Mouse (Mus musculus) midbrain, embryonic 11.5 days (tissue): Measurements from ENCODE around the gene Ndufs7. TPM values are rescaled to one million over a fixed set of nuclear protein-coding genes. Genes with fewer than 3 reads are reported as not detected.

ENCODE experiments used
- ATAC-seq: fragments of 200-750 bp; cut with Nextera tagmentation; 2 replicates; pipeline ENCODE4 v1.8.0; 2017; ENCODE audit warnings: moderate TSS enrichment, moderate library complexity; ENCODE audit not compliant: low FRiP score
- DNase-seq: peaks from one replicate; pipeline ENCODE4 v3.0.0; 2015; ENCODE audit warnings: low spot score; ENCODE audit errors: missing footprints
- H3K27ac ChIP-seq: fragments of 300-500 bp; sonication (generic); 2 replicates; pipeline ENCODE4 v1.5.1; 2014; ENCODE audit warnings: low read depth, low read length
- H3K27me3 ChIP-seq: fragments of 300-500 bp; sonication (generic); 2 replicates; pipeline ENCODE4 v1.6.1; 2014; ENCODE audit warnings: mild to moderate bottlenecking, low read length, moderate library complexity, mixed read lengths; ENCODE audit not compliant: control insufficient read depth, insufficient read depth
- H3K36me3 ChIP-seq: fragments of 300-500 bp; sonication (generic); 2 replicates; pipeline ENCODE4 v1.6.1; 2014; ENCODE audit warnings: mild to moderate bottlenecking, low read length, moderate library complexity, mixed read lengths; ENCODE audit not compliant: control insufficient read depth, insufficient read depth
- H3K4me1 ChIP-seq: fragments of 300-500 bp; sonication (generic); 2 replicates; pipeline ENCODE4 v1.6.1; 2014; ENCODE audit warnings: low read length; ENCODE audit not compliant: control insufficient read depth, insufficient read depth
- H3K4me2 ChIP-seq: fragments of 300-500 bp; sonication (generic); 2 replicates; pipeline ENCODE4 v1.6.1; 2014; ENCODE audit warnings: mild to moderate bottlenecking, moderate library complexity
- H3K4me3 ChIP-seq: fragments of 300-500 bp; sonication (generic); 2 replicates; pipeline ENCODE4 v1.5.1; 2014; ENCODE audit warnings: low read depth, low read length
- H3K9ac ChIP-seq: fragments of 300-500 bp; sonication (generic); 2 replicates; pipeline ENCODE4 v1.6.1; 2014; ENCODE audit warnings: low read length
- H3K9me3 ChIP-seq: fragments of 300-500 bp; sonication (generic); 2 replicates; pipeline ENCODE4 v1.6.1; 2016; ENCODE audit warnings: low read length; ENCODE audit not compliant: control insufficient read depth
- WGBS: fragments of 180-500 bp; shearing (Covaris S2); extraction: QIAGEN DNeasy Blood & Tissue Kit; methylation state at CpG from one replicate; pipeline ENCODE4 v1.1.7; 2014; 5-methylcytosine and 5-hydroxymethylcytosine counted together
- polyA plus RNA-seq: library from polyadenylated mRNA; unstranded; fragments of >200 nt; fragmentation: Nextera tagmentation; extraction: Ambion mirVana; gene quantifications from 2 replicates; pipeline ENCODE4 v1.2.1, GENCODE M21; 2014

The Ndufs7 gene
- polyA plus RNA-seq, 1 experiment from 2014 or later, result 229 TPM

- DNase-seq (no peak), ATAC-seq (no peak)
- no peaks in the 10 kb centered on the region for H3K9me3 ChIP-seq
- H3K27ac ChIP-seq, result peak overlapping the region; percentile 87
- H3K4me2 ChIP-seq, result peak overlapping the region; percentile 65
- H3K36me3 ChIP-seq, result peaks cover 5% of the 10 kb centered on the region
- WGBS, result 56% methylated on average over 10 of the region's 10 CpGs
- peaks cover 71% of the 10 kb centered on the region for H3K4me1 ChIP-seq
- 0 out of 2 replicates have a peak, but pooled peaks cover 2% of the 10 kb centered on the region for H3K27me3 ChIP-seq
- H3K9ac ChIP-seq, result peak overlapping the region; percentile 90
- peak overlapping the region; percentile 66 for H3K4me3 ChIP-seq
Observed at GRCm38 (mm10) chr10:80299824-80300223, 50.9 kb downstream of the Ndufs7 start.

GRCm38 (mm10) chr10:80300672-80301181 lies 51.8 kb downstream of the Ndufs7 start:
- peaks cover 5% of the 10 kb centered on the region for H3K36me3 ChIP-seq
- H3K4me2 ChIP-seq, result peak overlapping the region; percentile 65
- peak overlapping the region; percentile 87 for H3K27ac ChIP-seq
- peaks cover 62% of the 10 kb centered on the region for H3K4me1 ChIP-seq
- H3K9ac ChIP-seq, result peak overlapping the region; percentile 90
- 9% methylated on average over 11 of the region's 11 CpGs for WGBS
- H3K9me3 ChIP-seq, result no peaks in the 10 kb centered on the region
- peak overlapping the region; percentile 66 for H3K4me3 ChIP-seq
- H3K27me3 ChIP-seq, result 0 out of 2 replicates have a peak, but pooled peaks cover 2% of the 10 kb centered on the region
- DNase-seq (peak; percentile 94), ATAC-seq (peak; percentile 70)

GRCm38 (mm10) chr10:80301256-80302081 lies 52.5 kb downstream of the Ndufs7 start:
- Histone ChIP-seq H3K27me3 (peaks cover 2% of the 10 kb centered on the region; the same call in 1 of the 2 replicates), H3K36me3 (peaks cover 11% of the 10 kb centered on the region), H3K9me3 (no peaks in the 10 kb centered on the region), H3K4me2 (peak overlapping the region; percentile 65), H3K4me1 (peaks cover 58% of the 10 kb centered on the region), H3K4me3 (peak overlapping the region; percentile 66), H3K27ac (peak overlapping the region; percentile 87), H3K9ac (peak overlapping the region; percentile 90)
- ATAC-seq (peak; percentile 8; the same call in 1 of the 2 replicates), DNase-seq (peak; percentile 83)
- WGBS, result 67% methylated on average over 10 of the region's 10 CpGs

- Histone ChIP-seq H3K27me3 (peaks cover 2% of the 10 kb centered on the region; the same call in 1 of the 2 replicates), H3K4me1 (peaks cover 52% of the 10 kb centered on the region), H3K4me2 (peak overlapping the region; percentile 65), H3K9ac (peak overlapping the region; percentile 90), H3K9me3 (no peaks in the 10 kb centered on the region), H3K4me3 (peak overlapping the region; percentile 66), H3K27ac (0 out of 2 replicates have a peak overlapping the region, but pooled peaks have one; percentile 6), H3K36me3 (peaks cover 16% of the 10 kb centered on the region)
- WGBS, result 55% methylated on average over 5 of the region's 5 CpGs
- no peak for DNase-seq
- ATAC-seq, result no peak
Observed at GRCm38 (mm10) chr10:80302082-80302355, 53.1 kb downstream of the Ndufs7 start.

- 10% methylated on average over 9 of the region's 9 CpGs for WGBS
- DNase-seq, result peak; percentile 90
- peaks cover 21% of the 10 kb centered on the region for H3K36me3 ChIP-seq
Observed at GRCm38 (mm10) chr10:80302471-80302881, 53.6 kb downstream of the Ndufs7 start.

GRCm38 (mm10) chr10:80304458-80304857 lies 55.5 kb downstream of the Ndufs7 start:
- no peak overlapping the region for H3K27ac ChIP-seq
- peaks cover 31% of the 10 kb centered on the region for H3K36me3 ChIP-seq

More at GRCm38 (mm10) chr10:80302471-80302881, 53.6 kb downstream of the Ndufs7 start:
- ATAC-seq, result no peak
- peak overlapping the region; percentile 90 for H3K9ac ChIP-seq
- H3K4me1 ChIP-seq, result peaks cover 48% of the 10 kb centered on the region
- no peak overlapping the region for H3K27ac ChIP-seq
- H3K9me3 ChIP-seq, result no peaks in the 10 kb centered on the region
- peak overlapping the region; percentile 65 for H3K4me2 ChIP-seq
- peaks cover 2% of the 10 kb centered on the region; the same call in 1 of the 2 replicates for H3K27me3 ChIP-seq
- peak overlapping the region; percentile 66 for H3K4me3 ChIP-seq

GRCm38 (mm10) chr10:80304862-80305261 lies 55.9 kb downstream of the Ndufs7 start:
- DNase-seq (peak; percentile 88), ATAC-seq (no peak)
- no peak overlapping the region for H3K27ac ChIP-seq
- H3K27me3 ChIP-seq, result no peaks in the 10 kb centered on the region; the same call in 1 of the 2 replicates
- peaks cover 31% of the 10 kb centered on the region for H3K36me3 ChIP-seq
- H3K4me1 ChIP-seq, result peaks cover 32% of the 10 kb centered on the region
- H3K9me3 ChIP-seq, result no peaks in the 10 kb centered on the region
- H3K9ac ChIP-seq, result no peak overlapping the region
- WGBS, result 26% methylated on average over 25 of the region's 25 CpGs
- H3K4me3 ChIP-seq, result no peak overlapping the region; the same call in 1 of the 2 replicates
- no peak overlapping the region for H3K4me2 ChIP-seq

More at GRCm38 (mm10) chr10:80304458-80304857, 55.5 kb downstream of the Ndufs7 start:
- no peak overlapping the region for H3K9ac ChIP-seq
- no peaks in the 10 kb centered on the region; the same call in 1 of the 2 replicates for H3K27me3 ChIP-seq
- ATAC-seq (no peak), DNase-seq (peak; percentile 76)
- no peak overlapping the region for H3K4me3 ChIP-seq
- WGBS, result 37% methylated on average over 12 of the region's 12 CpGs
- no peaks in the 10 kb centered on the region for H3K9me3 ChIP-seq
- H3K4me1 ChIP-seq, result peaks cover 35% of the 10 kb centered on the region
- H3K4me2 ChIP-seq, result no peak overlapping the region
